Mouse (Mus musculus) kidney, embryonic 15.5 days (tissue): ENCODE results near the gene Magi1. TPM values are rescaled to one million over a fixed set of nuclear protein-coding genes. Genes with fewer than 3 reads are reported as not detected.
"Not testable (repeated sequence)": the region's sequence is repeated elsewhere in the genome, so short reads cannot be mapped to it uniquely, and the experiment has no call there.

Experiments used
- ATAC-seq: fragments of 200-750 bp; cut with Nextera tagmentation; replicated peaks from 2 replicates; pipeline ENCODE4 v1.8.0; 2017; ENCODE audit warnings: moderate TSS enrichment; ENCODE audit not compliant: low FRiP score
- H3K27ac ChIP-seq: fragments of 300-500 bp; sonication (generic); 2 replicates; pipeline ENCODE4 v1.5.1; 2015; ENCODE audit warnings: mild to moderate bottlenecking, inconsistent platforms
- H3K27me3 ChIP-seq: fragments of 300-500 bp; sonication (generic); 2 replicates; pipeline ENCODE4 v1.6.1; 2015; ENCODE audit warnings: inconsistent platforms
- H3K36me3 ChIP-seq: fragments of 300-500 bp; sonication (generic); 2 replicates; pipeline ENCODE4 v1.6.1; 2015; ENCODE audit warnings: inconsistent platforms
- H3K4me1 ChIP-seq: fragments of 300-500 bp; sonication (generic); 2 replicates; pipeline ENCODE4 v1.6.1; 2015; ENCODE audit warnings: inconsistent platforms
- H3K4me2 ChIP-seq: fragments of 300-500 bp; sonication (generic); 2 replicates; pipeline ENCODE4 v1.6.1; 2015; ENCODE audit warnings: moderate library complexity, mild to moderate bottlenecking, inconsistent platforms
- H3K4me3 ChIP-seq: fragments of 300-500 bp; sonication (generic); replicated peaks from 2 replicates; pipeline ENCODE4 v1.5.1; 2015; ENCODE audit warnings: mild to moderate bottlenecking, inconsistent platforms
- H3K9ac ChIP-seq: fragments of 300-500 bp; sonication (generic); 2 replicates; pipeline ENCODE4 v1.6.1; 2015; ENCODE audit warnings: mild to moderate bottlenecking, inconsistent platforms
- H3K9me3 ChIP-seq: fragments of 300-500 bp; sonication (generic); replicated peaks from 2 replicates; pipeline ENCODE4 v1.6.1; 2016; ENCODE audit warnings: inconsistent platforms
- WGBS: fragments of 180-500 bp; shearing (Covaris S2); methylation state at CpG from one replicate; pipeline ENCODE4 v1.1.7; 2015; ENCODE audit warnings: mixed read lengths; 5-methylcytosine and 5-hydroxymethylcytosine counted together
- polyA plus RNA-seq: library from polyadenylated mRNA; unstranded; fragments of >200 nt; fragmentation: Nextera tagmentation; extraction: Ambion mirVana; gene quantifications from 2 replicates; pipeline ENCODE4 v1.2.1, GENCODE M21; 2015

Magi1 gene
- polyA plus RNA-seq, 1 experiment from 2014 or later: 9.8 TPM

DNA sequence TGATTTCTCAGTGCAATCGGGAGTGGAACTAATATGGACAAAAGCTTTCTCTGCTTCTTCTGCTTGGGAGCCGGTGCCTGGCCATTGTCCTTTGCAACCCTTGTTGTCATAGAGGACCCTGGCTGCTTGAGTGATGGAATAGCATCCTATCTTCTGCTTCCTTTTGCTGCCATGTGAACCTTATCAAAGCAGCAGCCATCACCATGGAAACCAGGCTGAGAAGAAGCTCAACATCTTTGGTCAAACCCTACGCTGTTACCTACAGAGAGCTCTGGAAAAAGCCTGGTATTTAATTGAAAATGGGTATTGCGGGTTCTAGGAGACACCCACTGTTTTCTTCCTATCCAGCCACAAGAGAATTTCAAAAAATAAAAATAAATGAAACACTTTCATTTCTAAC, 263.2 kb downstream of the Magi1 start:
- WGBS: 92% methylated on average over 4 of the region's 4 CpGs
- no peak overlapping the region for H3K27ac ChIP-seq
- no peak overlapping the region for H3K4me2 ChIP-seq
- H3K4me3 ChIP-seq: no peak overlapping the region
- no peaks in the 10 kb centered on the region for H3K27me3 ChIP-seq
- peaks cover 6% of the 10 kb centered on the region; the same call in 1 of the 2 replicates for H3K4me1 ChIP-seq
- no peak overlapping the region for H3K9ac ChIP-seq
- H3K9me3 ChIP-seq: no peaks in the 10 kb centered on the region
- no peaks in the 10 kb centered on the region for H3K36me3 ChIP-seq
- no peak for ATAC-seq

GRCm38 (mm10) chr6:94019935-94020334, 263.8 kb downstream of the Magi1 start:
- Histone ChIP-seq H3K4me2 (no peak overlapping the region), H3K9ac (no peak overlapping the region), H3K4me1 (peaks cover 3% of the 10 kb centered on the region; the same call in 1 of the 2 replicates), H3K27ac (no peak overlapping the region), H3K36me3 (no peaks in the 10 kb centered on the region), H3K9me3 (no peaks in the 10 kb centered on the region), H3K27me3 (no peaks in the 10 kb centered on the region), H3K4me3 (no peak overlapping the region)
- 93% methylated on average over 4 of the region's 4 CpGs for WGBS
- no peak for ATAC-seq

DNA sequence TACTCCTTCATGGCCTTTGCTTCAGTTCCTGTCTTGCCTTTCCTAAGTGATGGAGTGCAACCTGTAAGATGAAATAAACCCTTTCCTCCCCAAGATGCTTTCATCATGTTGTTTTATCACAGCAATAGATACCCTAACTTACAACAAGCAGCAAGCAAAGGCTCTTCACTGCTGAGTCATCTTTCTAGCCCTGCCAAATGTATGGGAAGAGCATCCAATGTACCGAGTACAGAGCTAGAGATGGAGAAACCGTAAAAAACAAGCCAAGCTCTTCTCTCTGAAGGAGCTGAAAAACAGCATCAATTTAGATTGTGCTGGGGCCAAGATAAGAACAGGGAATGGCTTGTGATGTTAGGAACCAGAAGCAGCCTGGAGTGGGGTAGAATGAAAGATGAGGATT, 270.0 kb downstream of the Magi1 start:
- 68% methylated on average over 2 of the region's 2 CpGs for WGBS
- Histone ChIP-seq H3K27me3 (no peaks in the 10 kb centered on the region), H3K4me3 (no peak overlapping the region), H3K4me2 (no peak overlapping the region), H3K9me3 (no peaks in the 10 kb centered on the region), H3K36me3 (no peaks in the 10 kb centered on the region), H3K4me1 (peaks cover 26% of the 10 kb centered on the region), H3K27ac (no peak overlapping the region), H3K9ac (no peak overlapping the region)
- no peak for ATAC-seq

DNA sequence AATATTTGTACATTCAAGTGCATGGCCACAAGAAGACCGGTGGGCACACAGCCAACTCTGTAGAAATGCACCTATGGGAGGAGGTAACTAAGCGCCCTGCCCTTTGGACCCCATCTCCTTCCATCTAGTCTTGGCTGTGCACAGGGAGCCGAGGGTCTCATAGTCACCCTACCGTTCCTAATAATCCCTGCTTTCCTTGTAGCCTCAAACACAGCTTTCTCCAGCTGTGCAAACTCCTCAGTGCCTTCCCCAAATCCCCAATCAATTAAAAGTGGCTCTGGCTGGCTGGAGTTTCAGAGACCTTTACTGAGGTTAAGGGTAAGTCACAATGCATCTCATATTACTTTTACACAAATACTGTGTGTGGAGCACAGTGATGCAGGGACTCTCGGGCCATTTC, 271.8 kb downstream of the Magi1 start:
- peaks cover 26% of the 10 kb centered on the region for H3K4me1 ChIP-seq
- no peak overlapping the region for H3K9ac ChIP-seq
- no peak overlapping the region for H3K4me2 ChIP-seq
- no peaks in the 10 kb centered on the region for H3K27me3 ChIP-seq
- no peaks in the 10 kb centered on the region for H3K9me3 ChIP-seq
- no peak overlapping the region for H3K4me3 ChIP-seq
- H3K27ac ChIP-seq: peak overlapping the region; percentile 72
- 19% methylated on average over 5 of the region's 5 CpGs for WGBS
- no peaks in the 10 kb centered on the region for H3K36me3 ChIP-seq
- ATAC-seq: peak; percentile 70; the same call in 1 of the 2 replicates

- WGBS: 34% methylated on average over 6 of the region's 6 CpGs
- H3K9me3 ChIP-seq: no peaks in the 10 kb centered on the region
- H3K4me1 ChIP-seq: peaks cover 26% of the 10 kb centered on the region
- H3K36me3 ChIP-seq: no peaks in the 10 kb centered on the region
- no peak overlapping the region for H3K9ac ChIP-seq
- peak overlapping the region; percentile 72 for H3K27ac ChIP-seq
- no peak overlapping the region for H3K4me2 ChIP-seq
- H3K27me3 ChIP-seq: no peaks in the 10 kb centered on the region
- ATAC-seq: no peak
- H3K4me3 ChIP-seq: no peak overlapping the region
Observed at GRCm38 (mm10) chr6:94011521-94011920, 272.2 kb downstream of the Magi1 start.

DNA sequence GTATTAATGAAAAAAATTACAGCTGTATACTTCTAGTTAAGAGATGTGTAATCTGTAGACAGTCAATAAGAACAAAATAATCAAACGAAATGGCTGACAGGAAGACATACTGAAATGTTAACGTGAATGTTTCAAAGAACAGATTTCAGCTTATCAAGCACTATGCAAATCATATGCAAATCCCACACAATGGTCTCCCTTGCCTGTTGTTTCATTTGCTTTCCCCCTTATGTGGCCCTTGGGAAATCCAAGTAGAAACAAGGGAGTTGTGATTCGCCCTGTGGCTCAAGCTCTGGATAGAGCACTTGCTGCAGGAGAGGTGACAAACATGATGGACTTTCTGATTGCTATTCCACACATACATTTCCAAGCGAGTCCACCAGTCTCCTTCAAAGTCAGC, 275.1 kb downstream of the Magi1 start:
- Histone ChIP-seq H3K9ac (no peak overlapping the region), H3K27ac (no peak overlapping the region), H3K4me3 (no peak overlapping the region), H3K27me3 (no peaks in the 10 kb centered on the region), H3K4me1 (peaks cover 23% of the 10 kb centered on the region), H3K36me3 (no peaks in the 10 kb centered on the region), H3K4me2 (no peak overlapping the region), H3K9me3 (no peaks in the 10 kb centered on the region)
- WGBS: 75% methylated on average over 4 of the region's 4 CpGs
- ATAC-seq: no peak

DNA sequence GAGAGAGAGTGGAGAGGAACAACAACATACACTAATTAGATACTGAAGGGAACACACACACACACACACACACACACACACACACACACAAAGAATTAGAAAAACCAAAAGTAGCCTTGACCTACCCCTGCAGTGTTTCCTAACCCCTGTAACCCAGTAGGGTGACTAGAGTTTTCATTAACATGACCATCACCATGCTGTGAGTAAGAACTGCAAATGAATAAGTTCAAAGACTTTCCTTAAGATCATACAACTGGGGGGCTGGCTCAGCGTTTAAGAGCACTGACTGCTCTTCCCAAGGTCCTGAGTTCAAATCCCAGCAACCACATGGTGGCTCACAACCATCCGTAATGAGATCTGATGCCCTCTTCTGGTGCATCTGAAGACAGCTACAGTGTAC, 280.1 kb downstream of the Magi1 start:
- ATAC-seq, H3K4me3 ChIP-seq, H3K4me2 ChIP-seq, H3K4me1 ChIP-seq, H3K27ac ChIP-seq, H3K9me3 ChIP-seq, H3K27me3 ChIP-seq, H3K36me3 ChIP-seq, H3K9ac ChIP-seq: not testable (repeated sequence)
- WGBS: 79% methylated on average over 2 of the region's 2 CpGs

DNA sequence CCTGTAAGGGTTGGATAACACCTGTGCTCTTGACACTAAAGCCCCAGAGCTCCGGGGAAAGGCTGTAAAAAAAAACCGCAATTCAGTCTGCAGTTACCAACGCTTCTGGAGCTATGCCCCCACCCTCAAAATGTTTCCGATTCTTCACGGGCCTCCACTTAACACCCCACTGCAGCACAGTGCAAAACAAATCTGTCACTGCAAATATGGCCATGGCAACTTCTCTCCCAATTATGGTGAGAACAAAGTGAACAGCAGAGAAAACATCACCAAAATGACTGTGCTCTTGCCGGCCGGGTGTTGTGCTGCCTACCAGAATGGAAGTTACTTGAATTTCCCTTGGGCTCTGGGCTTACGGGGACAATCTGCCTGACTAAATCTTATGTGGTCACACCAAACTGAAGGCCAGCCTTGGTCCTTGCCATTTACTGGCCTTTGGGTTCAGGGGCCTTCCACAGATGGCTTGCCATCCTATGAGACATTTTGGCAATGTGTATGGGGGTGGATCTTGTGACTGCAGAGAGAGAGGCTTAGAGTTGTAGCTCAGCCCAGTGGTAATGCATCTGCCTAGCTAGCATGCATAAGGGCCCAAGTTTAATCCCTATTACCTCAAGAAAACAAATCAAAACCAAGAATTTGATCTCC, 286.8 kb downstream of the Magi1 start:
- Histone ChIP-seq H3K4me3 (no peak overlapping the region), H3K9ac (no peak overlapping the region), H3K27ac (no peak overlapping the region), H3K36me3 (no peaks in the 10 kb centered on the region), H3K4me1 (no peaks in the 10 kb centered on the region), H3K27me3 (no peaks in the 10 kb centered on the region), H3K9me3 (no peaks in the 10 kb centered on the region), H3K4me2 (no peak overlapping the region)
- ATAC-seq: no peak
- WGBS: 65% methylated on average over 8 of the region's 8 CpGs

DNA sequence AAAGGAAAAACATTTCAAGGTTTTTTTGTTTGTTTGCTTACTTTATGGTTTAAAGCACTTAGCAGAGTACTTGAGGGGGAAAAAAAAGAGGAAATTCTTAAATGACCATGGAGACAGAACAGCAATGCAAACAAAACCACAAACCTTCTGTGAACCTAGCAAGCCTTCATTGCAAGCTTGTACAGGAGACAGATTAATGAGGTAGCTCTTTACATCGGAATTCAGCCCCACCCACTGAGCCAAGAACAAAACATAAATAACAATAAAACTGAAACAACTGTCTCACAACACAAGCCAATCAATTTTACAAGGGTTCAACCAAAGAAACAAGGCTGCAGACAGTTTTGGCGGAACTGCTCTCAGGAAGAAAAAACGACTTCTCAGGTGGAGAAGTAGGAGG, 296.2 kb downstream of the Magi1 start:
- H3K4me3 ChIP-seq: no peak overlapping the region
- H3K4me2 ChIP-seq: no peak overlapping the region
- no peaks in the 10 kb centered on the region for H3K36me3 ChIP-seq
- WGBS: 15% methylated on average over 3 of the region's 3 CpGs
- peaks cover 13% of the 10 kb centered on the region for H3K4me1 ChIP-seq
- peak overlapping the region; percentile 58 for H3K27ac ChIP-seq
- H3K9ac ChIP-seq: no peak overlapping the region
- ATAC-seq: 0 out of 2 replicates have a peak, but pooled peaks have one; percentile 36
- H3K27me3 ChIP-seq: no peaks in the 10 kb centered on the region
- H3K9me3 ChIP-seq: no peaks in the 10 kb centered on the region

- Histone ChIP-seq H3K36me3 (no peaks in the 10 kb centered on the region), H3K4me1 (peaks cover 20% of the 10 kb centered on the region), H3K27me3 (no peaks in the 10 kb centered on the region), H3K27ac (no peak overlapping the region), H3K9me3 (no peaks in the 10 kb centered on the region), H3K4me2 (no peak overlapping the region), H3K9ac (no peak overlapping the region), H3K4me3 (no peak overlapping the region)
- 62% methylated on average over 9 of the region's 9 CpGs for WGBS
- no peak for ATAC-seq
Observed at GRCm38 (mm10) chr6:93985111-93985510, 298.6 kb downstream of the Magi1 start.

DNA sequence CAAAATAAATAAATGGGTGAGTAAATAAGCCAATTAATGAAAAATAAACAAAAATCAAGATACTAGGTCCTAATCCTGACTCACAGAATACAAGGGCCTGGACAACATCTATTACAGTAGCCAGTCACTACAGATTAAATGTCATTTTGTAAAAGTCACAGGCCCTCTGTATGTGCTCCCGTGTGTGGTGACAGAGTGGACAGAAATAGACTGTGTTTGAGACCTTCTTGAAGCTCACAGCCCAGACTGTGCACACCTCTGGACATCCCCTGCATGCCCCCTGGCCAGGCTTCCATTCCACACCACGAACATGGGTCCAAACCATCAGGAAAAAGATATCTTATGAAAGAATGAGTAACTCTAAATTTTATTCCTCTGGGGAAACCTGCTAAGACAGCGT, 300.2 kb downstream of the Magi1 start:
- H3K27ac ChIP-seq: no peak overlapping the region
- WGBS: 85% methylated on average over 3 of the region's 3 CpGs
- no peaks in the 10 kb centered on the region for H3K9me3 ChIP-seq

GRCm38 (mm10) chr6:93981211-93981610, 302.5 kb downstream of the Magi1 start:
- no peak for ATAC-seq
- Histone ChIP-seq H3K4me2 (no peak overlapping the region), H3K27ac (no peak overlapping the region), H3K36me3 (no peaks in the 10 kb centered on the region), H3K4me1 (peaks cover 8% of the 10 kb centered on the region), H3K27me3 (no peaks in the 10 kb centered on the region), H3K9ac (no peak overlapping the region), H3K4me3 (no peak overlapping the region), H3K9me3 (no peaks in the 10 kb centered on the region)
- 43% methylated on average over 8 of the region's 8 CpGs for WGBS

More for the DNA sequence above, 300.2 kb downstream of the Magi1 start:
- H3K4me3 ChIP-seq: no peak overlapping the region
- H3K4me1 ChIP-seq: peaks cover 20% of the 10 kb centered on the region
- H3K27me3 ChIP-seq: no peaks in the 10 kb centered on the region
- H3K9ac ChIP-seq: no peak overlapping the region
- no peak for ATAC-seq
- no peaks in the 10 kb centered on the region for H3K36me3 ChIP-seq
- no peak overlapping the region for H3K4me2 ChIP-seq

- 87% methylated on average over 3 of the region's 3 CpGs for WGBS
- Histone ChIP-seq H3K4me3 (no peak overlapping the region), H3K9ac (no peak overlapping the region), H3K9me3 (no peaks in the 10 kb centered on the region), H3K4me1 (peaks cover 8% of the 10 kb centered on the region), H3K36me3 (no peaks in the 10 kb centered on the region), H3K27ac (no peak overlapping the region), H3K4me2 (no peak overlapping the region), H3K27me3 (no peaks in the 10 kb centered on the region)
- no peak for ATAC-seq
Observed at GRCm38 (mm10) chr6:93979241-93979640, 304.5 kb downstream of the Magi1 start.
